Mouse (Mus musculus) CH12.LX (cell line): ENCODE results near the gene Vps33b.

Experiments used
- CTCF ChIP-seq, 2 experiments: IDR thresholded peaks in 1 of 2; conservative IDR thresholded peaks in 1 of 2; 2 replicates each; pipeline ENCODE4 v1.5.1; 2011 to 2012; ENCODE audit warnings: low read depth in 2 of 2, low read length in 2 of 2, improper control_type of control experiment in 1 of 2, inconsistent platforms in 1 of 2, mild to moderate bottlenecking in 1 of 2, moderate library complexity in 1 of 2
- E2F4 ChIP-seq: IDR thresholded peaks from 2 replicates; pipeline ENCODE4 v1.6.1; 2011; ENCODE audit warnings: low read depth, low read length, improper control_type of control experiment; ENCODE audit not compliant: insufficient replicate concordance
- ELF1 ChIP-seq: IDR thresholded peaks from 2 replicates; pipeline ENCODE4 v1.6.1; 2014; ENCODE audit warnings: low read depth, mild to moderate bottlenecking, inconsistent platforms, low read length, improper control_type of control experiment
- EP300 ChIP-seq: IDR thresholded peaks from 2 replicates; pipeline ENCODE4 v1.6.1; 2011; ENCODE audit warnings: low read length, improper control_type of control experiment
- GABPA ChIP-seq: IDR thresholded peaks from 2 replicates; pipeline ENCODE4 v1.6.1; 2012; ENCODE audit warnings: low read depth, low read length, improper control_type of control experiment, inconsistent platforms; ENCODE audit not compliant: insufficient replicate concordance
- HCFC1 ChIP-seq: IDR thresholded peaks from 2 replicates; pipeline ENCODE4 v1.6.1; 2012; ENCODE audit warnings: low read depth, mild to moderate bottlenecking, inconsistent platforms, low read length, improper control_type of control experiment
- JUND ChIP-seq: conservative IDR thresholded peaks from 2 replicates; pipeline ENCODE4 v1.6.1; 2011; ENCODE audit warnings: low read depth, low read length, improper control_type of control experiment
- KAT2A ChIP-seq: IDR thresholded peaks from 2 replicates; pipeline ENCODE4 v1.6.1; 2012; ENCODE audit warnings: low read length, improper control_type of control experiment, inconsistent platforms; ENCODE audit not compliant: insufficient replicate concordance
- MAFK ChIP-seq: IDR thresholded peaks from 2 replicates; pipeline ENCODE4 v1.6.1; 2011; ENCODE audit warnings: low read length, improper control_type of control experiment; ENCODE audit not compliant: insufficient replicate concordance
- MXI1 ChIP-seq: IDR thresholded peaks from 2 replicates; pipeline ENCODE4 v1.6.1; 2011; ENCODE audit warnings: mild to moderate bottlenecking, low read depth, low read length, improper control_type of control experiment
- NELFE ChIP-seq: IDR thresholded peaks from 2 replicates; pipeline ENCODE4 v1.6.1; 2011; ENCODE audit warnings: low read depth, low read length, improper control_type of control experiment
- POLR2A ChIP-seq: IDR thresholded peaks from 2 replicates; pipeline ENCODE4 v1.6.1; 2011; ENCODE audit warnings: low read depth, mild to moderate bottlenecking, improper control_type of control experiment, low read length
- RAD21 ChIP-seq: IDR thresholded peaks from 2 replicates; pipeline ENCODE4 v1.6.1; 2011; ENCODE audit warnings: low read depth, mild to moderate bottlenecking, low read length, improper control_type of control experiment, moderate library complexity
- TCF12 ChIP-seq: IDR thresholded peaks from 2 replicates; pipeline ENCODE4 v1.6.1; 2014; ENCODE audit warnings: low read depth, mild to moderate bottlenecking, inconsistent platforms, low read length, improper control_type of control experiment

DNA sequence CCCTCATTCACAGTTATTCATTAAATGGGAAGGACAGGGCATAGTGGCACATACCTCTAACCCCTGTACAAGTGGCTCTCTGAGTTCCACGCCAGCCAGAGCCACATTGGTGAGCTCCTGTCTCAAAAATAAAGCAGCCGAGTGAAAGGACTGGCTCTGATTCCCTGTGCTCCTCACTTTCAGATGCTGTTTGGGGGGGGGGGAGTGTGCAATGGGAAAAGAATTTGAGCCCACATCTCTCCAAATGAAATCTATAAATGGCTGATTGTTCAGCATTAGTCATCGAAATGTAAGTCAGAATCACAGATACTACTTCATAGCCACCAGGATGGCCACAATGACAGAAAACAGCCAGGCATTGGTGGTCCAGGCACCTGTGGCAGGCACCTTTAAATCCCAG lies 27.6 kb downstream of the Vps33b start:
- TF ChIP-seq EP300 (no peak), GABPA (no peak), CTCF (conservative IDR thresholded peaks at IDR 0.05 in 1 of 2, IDR thresholded peaks at IDR 0.05 in 1 of 2; ENCODE audit: low read depth in 2 of 2, low read length in 2 of 2) (no peak), TCF12 (no peak), MAFK (no peak), E2F4 (no peak), RAD21 (no peak), HCFC1 (no peak), KAT2A (no peak), NELFE (no peak), JUND (no peak), POLR2A (no peak), MXI1 (no peak), ELF1 (no peak)
